Mouse (Mus musculus) adrenal gland, adult 8-10 months (tissue): Measurements from ENCODE around the gene Cnn2. TPM values are rescaled to one million over a fixed set of nuclear protein-coding genes. Genes with fewer than 3 reads are reported as not detected.

ENCODE experiments used
- DNase-seq: peaks from one replicate; pipeline ENCODE4 v3.0.0; 2022
- total RNA-seq, 4 experiments: library from RNA; stranded (reverse); gene quantifications; 2 replicates each; pipeline ENCODE4 v1.2.4; 2022

Gene Cnn2
- total RNA-seq, 4 experiments from 2014 or later: 23.9 to 36.3 (median 30.0) TPM

DNA sequence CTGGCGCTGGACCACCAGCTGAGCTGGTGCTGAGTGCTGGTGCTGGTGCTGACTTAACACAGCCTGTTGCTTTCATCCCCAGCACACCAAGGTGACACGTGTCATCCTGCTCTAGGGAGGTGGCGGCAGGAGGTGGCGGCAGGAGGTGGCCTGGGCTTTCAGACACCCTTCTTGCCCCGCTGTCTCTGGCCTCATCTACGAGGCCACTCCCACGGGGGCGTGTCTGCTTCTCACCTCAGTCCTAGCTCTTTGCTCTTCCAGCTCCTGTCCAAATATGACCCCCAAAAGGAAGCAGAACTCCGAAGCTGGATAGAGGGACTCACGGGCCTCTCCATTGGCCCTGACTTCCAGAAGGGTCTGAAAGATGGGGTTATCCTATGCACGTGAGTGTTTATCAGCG lies 2.7 kb downstream of the Cnn2 start:
- DNase-seq: no peak

DNA sequence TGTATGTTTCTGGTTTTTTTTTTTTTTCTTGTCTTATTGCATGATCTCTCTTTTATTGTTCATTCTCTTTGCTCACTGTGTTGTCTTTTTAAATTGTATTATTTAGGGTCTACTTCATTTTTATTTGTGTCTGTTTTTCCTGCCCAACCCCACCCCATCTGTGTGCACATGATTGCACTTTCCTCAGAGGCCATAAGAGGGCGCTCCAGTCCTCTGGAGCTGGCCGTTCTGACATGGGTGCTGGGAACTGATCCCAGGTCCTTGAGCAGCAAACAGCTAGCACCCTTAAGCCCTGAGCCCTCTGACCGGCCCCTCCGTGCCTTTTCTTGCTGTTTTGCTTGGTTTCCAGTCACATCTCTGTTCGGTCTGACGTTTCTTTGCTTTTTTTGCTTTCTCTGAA lies 3.2 kb downstream of the Cnn2 start:
- no peak for DNase-seq

DNA sequence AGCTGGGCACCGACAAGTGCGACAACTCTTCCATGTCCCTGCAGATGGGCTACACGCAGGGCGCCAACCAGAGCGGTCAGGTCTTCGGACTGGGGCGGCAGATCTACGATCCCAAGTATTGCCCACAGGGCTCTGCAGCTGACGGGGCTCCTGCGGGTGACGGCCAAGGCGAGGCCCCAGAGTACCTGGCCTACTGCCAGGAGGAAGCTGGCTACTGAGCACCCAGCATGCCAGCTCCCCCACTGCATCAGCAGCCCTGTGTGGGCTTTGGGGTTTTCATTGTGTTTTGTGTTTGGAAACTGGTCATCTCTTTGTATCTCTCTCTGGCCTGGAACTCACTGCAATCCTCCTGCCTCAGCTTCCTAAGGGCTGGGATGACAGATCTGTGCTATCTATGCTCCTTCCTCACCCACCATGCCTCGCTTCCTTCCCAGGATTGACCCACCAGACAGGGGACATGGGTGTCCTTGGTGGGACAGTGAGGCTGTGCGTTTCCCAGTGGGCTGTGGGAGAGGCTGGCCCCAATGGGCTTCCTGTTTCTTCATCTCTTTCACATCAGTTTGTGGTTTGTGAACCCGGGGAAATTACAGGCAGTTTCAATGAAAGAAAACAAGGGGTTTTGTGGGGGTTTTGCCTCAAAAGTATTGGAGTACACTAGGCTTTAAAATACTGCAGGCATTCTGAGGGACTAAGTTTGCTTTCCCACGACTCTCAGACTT lies 6.2 kb downstream of the Cnn2 start:
- no peak for DNase-seq

DNA sequence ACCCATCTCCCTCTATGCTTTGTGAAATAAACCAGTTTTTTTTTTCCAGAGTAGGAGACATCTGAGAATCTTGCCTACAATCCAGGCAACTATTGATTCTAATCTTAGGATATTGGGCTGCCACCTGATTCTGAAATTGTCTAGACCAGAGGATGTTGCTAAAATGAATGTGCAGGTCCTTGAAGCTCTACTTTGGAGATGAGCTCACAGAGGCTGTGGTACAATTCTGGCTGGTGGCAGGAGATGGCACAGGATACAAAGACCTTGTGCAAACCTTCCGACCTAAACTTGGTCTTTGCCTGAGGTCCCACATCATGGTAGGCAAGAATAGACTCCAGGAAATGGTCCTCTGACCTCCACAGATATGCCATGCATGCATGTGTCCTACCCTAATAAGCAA lies 7.3 kb downstream of the Cnn2 start:
- DNase-seq: no peak

DNA sequence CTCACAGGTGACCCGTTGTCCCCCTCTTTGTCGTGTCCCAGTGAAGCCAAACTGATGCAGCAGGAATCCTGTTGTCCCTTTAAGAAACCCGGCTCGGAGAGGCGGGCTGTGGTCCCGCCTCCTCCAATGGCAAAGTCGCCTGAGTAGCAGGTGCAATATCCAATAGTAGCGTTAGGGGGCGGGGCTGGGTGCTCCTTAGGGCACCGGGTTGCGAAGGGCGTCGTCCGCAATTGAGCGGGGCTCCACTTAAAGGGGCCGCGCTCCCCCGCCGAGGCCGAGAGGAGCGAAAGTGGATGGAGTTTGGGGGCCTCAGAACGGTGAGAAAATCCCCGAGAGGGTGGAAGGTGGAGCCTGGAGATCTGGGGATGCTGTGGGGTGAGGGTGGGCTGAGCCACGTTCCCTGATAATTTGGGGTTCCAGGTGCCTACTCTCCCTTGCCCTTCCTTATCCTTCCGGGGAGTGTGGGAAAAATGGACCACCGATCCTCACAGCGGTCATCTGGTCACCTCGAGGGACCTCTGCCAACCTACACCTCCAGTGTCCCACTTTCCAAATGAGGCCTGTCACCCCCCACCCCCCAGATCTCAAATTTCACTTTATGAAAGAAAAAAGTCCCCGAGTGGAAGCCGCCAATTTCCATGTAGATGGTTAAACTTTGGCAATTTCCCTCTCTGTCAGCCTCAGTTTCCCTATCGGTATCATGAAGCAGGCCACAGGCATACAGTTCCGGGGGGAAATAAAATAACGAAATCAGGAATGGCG lies 8.1 kb downstream of the Cnn2 start, which contains the start of gene Abca7:
Gene Abca7, plus strand, starts transcription at position 223 of the 762 bp plus-strand sequence.
- peak; percentile 92 for DNase-seq

DNA sequence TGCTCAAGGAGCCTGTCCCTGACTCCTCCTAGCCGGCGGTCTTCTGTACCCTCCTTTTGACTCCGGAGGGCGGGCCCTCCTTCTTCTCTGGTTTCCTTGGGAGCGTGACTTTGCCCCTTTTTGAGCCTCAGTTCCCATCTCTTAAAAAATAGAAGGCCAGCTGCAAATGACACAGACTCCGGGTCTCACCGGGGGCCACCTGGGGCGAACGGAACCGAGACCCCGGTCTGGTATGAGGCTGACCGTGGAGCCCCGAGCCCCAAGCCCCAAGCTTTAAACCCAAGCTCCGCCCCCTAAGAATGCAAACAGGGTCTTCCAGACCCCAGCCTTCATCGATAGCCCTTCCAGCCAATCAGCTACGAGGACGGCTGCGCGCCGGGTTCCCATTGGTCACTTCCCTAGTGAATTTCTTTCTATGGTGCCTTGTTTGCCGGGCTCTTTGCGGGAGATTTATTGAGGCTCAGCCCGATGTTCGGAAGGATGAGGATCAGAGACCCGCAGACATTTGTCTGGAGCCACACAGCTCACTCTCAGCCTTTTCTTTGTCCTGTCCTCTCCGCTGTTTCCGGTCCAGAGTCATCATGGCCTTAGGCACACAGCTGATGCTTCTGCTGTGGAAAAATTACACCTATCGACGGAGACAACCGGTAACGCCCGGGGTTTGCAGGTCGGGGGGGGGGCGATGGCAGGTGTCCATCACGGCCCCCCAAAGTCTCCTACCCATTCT lies 8.8 kb downstream of the Cnn2 start:
- DNase-seq: no peak

DNA sequence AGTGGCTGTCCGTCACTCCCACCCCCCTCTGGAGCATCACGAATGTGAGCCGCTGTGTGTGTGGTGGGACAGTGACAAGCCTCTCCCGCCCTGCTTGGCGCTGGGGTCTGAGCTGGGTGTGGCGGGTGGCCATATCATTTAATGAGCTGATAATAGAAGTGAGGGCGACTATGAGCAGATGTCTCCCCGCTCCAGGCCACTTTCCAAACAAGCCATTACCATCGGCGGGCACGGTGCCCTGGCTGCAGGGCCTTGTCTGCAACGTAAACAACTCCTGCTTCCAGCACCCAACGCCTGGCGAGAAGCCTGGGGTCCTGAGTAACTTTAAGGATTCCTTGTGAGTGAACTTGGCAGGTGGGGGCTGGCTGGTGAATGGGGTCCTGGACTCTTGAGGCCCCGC lies 9.4 kb downstream of the Cnn2 start:
- DNase-seq: no peak

DNA sequence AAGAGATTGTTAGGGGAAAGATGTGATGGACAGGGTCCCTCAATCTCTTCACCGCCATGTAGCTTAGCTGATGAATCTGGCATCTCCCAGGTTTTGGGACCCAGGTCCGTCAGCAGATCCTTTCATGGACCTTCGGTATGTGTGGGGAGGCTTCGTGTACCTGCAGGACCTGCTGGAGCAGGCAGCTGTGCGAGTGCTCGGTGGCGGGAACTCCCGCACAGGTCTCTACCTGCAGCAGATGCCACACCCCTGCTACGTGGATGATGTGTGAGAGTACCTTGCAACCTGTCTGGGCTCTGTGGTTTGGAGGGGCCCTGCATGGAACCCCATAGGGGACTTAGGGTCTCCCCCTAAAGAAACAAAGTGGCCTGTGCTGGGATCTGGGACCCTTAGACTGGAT lies 13.6 kb downstream of the Cnn2 start:
- DNase-seq: no peak

DNA sequence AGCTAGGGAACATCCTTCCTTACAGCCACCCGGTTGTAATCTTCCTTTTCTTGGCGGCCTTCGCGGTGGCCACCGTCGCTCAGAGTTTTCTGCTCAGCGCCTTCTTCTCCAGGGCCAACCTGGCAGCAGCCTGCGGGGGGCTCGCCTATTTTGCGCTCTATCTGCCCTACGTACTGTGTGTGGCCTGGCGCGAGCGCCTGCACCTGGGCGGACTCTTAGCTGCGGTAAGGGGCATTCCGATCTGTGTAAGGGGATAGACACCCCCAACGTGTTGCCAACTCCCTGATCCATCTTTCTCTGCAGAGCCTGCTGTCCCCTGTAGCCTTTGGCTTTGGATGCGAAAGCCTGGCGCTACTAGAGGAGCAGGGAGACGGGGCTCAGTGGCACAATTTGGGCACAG lies 14.4 kb downstream of the Cnn2 start:
- no peak for DNase-seq

DNA sequence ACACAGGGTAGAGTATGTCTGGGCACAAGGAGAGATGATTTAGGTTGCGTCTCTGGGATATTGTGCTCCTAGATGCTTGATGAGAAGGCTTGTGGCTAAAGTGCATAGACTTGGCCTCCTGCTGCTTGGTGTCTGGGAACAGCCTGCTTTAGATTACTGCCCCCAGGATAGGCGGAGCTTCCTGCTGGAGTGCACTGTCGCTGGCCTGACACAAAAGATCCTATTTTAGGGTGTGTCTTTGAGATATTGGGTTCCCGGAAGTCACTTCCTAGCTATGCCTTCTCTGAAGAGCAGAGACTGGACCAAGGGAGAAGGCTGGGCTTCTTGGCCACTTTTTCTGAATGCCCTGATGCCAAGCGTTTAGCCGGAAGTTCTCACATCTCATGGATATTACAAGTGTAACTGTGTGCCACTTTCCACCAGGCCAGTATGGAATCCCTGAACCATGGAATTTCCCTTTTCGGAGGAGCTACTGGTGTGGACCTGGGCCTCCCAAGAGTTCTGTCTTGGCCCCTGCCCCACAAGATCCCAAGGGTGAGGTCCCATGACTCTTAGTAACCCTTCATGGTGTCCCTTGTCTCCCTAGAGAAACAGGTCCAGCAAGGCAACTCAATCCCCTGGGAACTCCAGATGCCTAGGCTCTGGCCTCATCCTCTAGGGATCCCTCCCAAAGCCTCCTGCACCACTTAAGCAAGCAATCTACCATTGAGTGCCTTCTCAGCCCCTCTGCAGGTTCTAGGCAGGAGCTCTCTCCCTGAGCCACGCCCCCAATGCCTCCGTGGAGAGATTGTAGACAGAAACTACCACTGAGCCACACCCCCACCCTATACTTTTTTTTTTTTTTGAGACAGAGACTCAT lies 15.2 kb downstream of the Cnn2 start:
- no peak for DNase-seq

DNA sequence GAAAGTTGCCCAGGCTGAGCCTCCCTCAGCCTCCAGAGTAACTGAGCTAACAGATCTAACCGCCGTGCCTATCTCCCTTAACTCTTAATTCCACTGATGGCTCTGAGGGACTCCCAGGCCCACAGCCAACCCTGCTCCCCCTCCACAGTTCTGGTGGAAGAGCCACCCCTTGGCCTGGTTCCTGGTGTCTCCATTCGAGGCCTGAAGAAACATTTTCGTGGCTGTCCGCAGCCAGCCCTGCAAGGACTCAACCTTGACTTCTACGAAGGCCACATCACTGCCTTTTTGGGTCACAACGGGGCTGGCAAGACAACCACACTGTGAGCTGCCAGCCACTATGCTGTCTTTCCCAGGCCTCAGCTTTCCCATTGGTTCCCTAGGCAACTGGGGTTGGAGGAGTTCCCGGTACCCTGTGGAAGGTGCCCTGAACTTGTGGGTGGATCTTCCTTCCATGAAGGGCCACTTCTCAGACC lies 15.9 kb downstream of the Cnn2 start:
- DNase-seq: peak; percentile 84

DNA sequence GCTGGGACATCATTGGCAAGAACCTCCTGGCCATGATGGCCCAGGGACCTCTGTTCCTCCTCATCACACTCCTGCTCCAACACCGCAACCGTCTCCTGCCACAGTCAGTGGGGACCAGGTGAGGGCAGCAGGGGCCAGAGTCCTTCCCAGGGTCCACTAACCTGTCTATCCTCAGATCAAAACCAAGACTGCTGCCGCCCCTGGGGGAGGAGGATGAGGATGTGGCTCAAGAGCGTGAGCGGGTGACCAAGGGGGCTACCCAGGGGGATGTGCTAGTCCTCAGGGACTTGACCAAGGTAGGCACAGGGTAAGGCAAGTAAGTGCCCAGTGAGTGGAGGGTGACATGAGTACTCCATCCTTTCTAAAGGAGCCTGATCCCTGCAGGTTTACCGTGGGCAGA lies 23.4 kb downstream of the Cnn2 start:
- DNase-seq: no peak

DNA sequence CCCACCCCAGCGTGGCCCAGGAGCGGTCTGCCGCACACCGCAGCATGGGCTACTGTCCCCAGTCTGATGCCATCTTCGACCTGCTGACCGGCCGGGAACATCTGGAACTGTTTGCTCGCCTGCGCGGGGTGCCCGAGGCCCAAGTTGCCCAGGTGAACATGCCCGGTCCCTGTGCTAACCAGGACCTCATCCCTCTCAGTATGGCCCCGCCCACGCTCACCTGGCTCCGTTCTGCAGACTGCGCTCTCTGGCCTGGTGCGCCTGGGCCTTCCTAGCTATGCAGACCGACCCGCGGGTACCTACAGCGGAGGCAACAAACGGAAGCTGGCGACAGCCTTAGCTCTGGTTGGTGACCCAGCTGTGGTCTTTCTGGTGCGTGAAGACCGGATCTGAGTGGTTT lies 25.2 kb downstream of the Cnn2 start:
- DNase-seq: no peak

DNA sequence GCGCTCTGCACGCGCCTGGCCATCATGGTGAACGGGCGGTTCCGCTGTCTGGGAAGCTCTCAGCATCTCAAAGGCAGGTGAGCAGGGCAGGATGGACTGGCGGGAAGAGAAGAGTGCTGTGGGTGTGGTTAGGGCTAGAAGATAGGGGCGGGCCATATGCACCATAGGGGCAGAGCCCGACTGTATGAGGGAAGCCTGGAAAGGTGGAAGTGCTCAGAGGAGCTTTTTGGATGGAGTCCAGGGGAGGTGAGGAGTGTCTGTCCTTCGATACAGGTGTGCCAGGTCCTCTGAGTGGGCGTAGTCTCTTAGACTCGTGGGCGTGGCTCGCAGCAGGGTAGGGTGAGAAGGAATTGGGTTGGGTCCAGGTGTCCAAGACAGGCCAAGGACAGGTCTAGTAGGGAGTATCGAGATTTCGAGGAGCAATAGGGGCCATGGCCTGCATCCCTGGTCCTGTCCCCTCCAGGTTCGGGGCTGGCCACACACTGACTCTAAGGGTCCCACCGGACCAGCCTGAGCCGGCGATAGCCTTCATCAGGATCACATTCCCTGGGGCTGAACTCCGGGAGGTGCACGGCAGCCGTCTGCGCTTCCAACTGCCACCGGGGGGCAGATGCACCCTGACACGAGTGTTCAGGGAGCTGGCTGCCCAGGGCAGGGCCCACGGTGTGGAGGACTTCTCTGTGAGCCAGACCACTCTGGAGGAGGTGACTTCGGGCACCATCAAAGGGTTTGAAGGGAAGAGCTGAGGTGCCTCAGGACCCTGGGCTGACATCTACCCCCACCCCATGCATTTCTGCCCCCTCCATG lies 26.3 kb downstream of the Cnn2 start:
- no peak for DNase-seq

DNA sequence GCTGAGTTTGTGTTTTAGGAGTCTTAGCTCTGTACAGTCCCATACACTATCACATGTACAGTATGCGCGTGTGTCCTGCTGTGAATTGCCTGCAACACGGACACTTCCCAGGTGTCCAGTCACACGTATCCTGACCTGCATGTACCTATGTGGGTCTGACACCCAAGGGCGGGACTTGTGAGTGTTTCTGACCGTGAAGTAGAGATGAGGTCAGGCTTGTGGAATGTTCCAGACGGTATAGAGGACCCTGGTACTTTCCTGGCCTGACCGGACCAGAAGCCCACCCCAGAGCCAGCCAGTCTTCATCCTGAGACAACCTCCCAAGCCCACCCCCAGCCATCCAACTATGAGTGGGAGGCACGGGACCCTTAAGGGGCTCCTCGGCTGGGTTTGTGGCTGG lies 27.2 kb downstream of the Cnn2 start:
- DNase-seq: no peak

DNA sequence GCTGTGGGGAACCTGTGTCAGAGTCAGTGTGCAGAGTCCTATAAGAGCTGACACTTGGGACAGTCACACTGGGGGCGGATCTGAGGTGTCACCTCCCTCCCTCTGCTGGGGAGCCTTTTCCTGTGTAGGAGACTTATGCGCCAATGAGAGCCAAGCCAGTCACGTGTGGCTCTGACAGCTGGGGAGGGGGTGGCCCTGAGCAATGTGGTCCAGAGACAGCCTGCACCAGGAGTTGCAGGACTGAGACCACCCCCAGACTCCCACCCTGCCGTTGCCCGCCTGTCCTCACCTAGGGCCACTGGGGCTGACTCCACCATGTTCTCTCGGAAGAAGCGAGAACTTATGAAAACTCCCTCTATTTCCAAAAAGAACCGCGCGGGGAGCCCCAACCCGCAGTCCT lies 28.1 kb downstream of the Cnn2 start, which contains the start of gene Arhgap45:
Gene Arhgap45, plus strand, starts transcription at position 143 of the 400 bp plus-strand sequence.
- DNase-seq: no peak

DNA sequence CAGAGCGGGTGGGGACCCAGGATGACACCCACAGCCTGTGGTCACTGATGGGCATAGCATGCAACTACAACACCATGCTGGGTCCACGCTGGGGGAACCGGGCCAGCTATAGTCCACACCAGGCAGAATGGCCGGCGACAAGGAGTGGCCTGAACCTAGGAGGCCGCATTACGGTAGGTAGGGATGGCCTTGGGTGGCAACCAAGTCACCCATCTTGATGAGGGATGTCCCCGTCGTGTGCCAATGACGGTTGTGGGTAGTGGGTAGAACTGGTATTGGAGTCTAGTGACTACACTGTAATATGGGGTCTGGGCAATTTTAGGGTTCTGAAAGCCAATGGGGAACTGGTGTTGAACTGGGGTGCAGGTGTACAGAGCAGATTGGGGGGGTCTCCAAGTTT lies 28.5 kb downstream of the Cnn2 start:
- DNase-seq: no peak

DNA sequence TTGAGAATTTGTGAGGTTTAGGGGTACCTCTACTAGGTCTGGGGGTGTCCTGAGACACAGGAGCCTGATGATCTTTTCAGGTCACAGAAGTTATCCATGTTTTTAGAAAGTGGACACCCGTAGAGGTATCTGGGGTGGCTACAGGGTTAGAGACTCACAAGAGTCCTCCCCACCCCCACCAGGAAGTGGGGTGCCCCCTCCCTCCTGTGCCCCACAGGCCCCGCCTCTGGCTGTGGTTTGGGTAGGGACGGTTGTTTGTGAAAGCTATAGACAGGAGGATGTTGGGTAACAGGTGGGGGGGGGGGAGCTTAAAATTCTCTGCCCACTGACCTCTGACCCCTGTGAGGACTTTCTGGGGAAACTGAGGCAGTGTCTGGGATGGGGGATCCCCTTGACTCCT lies 29.0 kb downstream of the Cnn2 start:
- no peak for DNase-seq

DNA sequence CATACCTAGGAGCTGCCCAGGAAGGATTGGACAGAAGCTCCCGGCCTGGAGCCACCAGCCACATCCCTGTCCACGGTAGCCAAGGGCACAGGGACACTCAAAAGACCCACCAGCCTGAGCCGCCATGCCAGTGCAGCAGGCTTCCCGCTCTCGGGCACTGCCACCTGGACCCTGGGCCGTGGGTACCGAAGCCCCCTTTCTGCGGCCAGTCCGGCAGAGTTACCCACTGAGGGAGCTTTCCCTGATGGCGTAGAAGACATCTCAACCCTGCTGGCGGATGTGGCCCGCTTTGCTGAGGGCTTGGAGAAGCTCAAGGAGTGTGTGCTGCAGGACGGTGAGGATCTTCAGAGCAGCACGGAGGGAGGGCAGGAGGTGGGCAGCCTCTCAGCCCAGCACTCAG lies 29.4 kb downstream of the Cnn2 start:
- DNase-seq: no peak

DNA sequence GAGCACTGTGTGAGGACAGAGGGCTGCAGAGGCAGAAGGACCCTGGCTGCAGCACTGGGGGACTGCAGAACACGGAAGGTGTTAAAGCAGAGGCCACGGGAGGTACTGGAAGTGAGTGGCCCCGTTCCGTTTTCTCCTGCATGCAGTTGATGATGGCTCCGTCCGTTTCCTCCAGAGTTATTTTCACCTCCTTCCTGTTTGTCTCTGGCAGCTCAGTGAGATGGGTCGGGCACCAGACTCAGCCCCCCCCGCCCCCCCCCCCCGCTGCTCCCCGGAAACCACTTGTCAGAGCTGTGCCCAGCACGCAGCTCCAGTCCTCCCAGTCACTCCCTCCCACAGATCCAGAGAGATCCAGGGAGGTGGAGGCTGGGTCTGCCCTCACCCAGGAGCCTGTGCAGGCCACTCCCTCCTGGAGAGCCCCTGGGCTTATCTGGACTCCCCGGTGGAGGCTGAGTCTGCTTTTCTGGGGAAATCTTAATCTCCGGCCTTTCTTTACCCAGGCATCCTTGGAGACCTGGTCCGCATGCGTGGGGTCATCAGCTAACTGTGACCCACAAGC lies 30.4 kb downstream of the Cnn2 start:
- DNase-seq: no peak
